Mouse (Mus musculus) embryonic facial prominence, embryonic 13.5 days (tissue): Measurements from ENCODE around the gene Med26. TPM values are rescaled to one million over a fixed set of nuclear protein-coding genes. Genes with fewer than 3 reads are reported as not detected.

Experiments used
- ATAC-seq: fragments of 200-750 bp; cut with Nextera tagmentation; 2 replicates; pipeline ENCODE4 v1.8.0; 2017; ENCODE audit warnings: low read depth; ENCODE audit not compliant: insufficient number of reproducible peaks, insufficient read depth, low FRiP score, low TSS enrichment
- H3K27ac ChIP-seq: fragments of 300-500 bp; sonication (generic); 2 replicates; pipeline ENCODE4 v1.5.1; 2015; ENCODE audit warnings: moderate library complexity, mild to moderate bottlenecking, inconsistent platforms
- H3K27me3 ChIP-seq: fragments of 300-500 bp; sonication (generic); 2 replicates; pipeline ENCODE4 v1.6.1; 2015; ENCODE audit warnings: mild to moderate bottlenecking, inconsistent platforms
- H3K36me3 ChIP-seq: fragments of 300-500 bp; sonication (generic); 2 replicates; pipeline ENCODE4 v1.6.1; 2015; ENCODE audit warnings: mild to moderate bottlenecking, inconsistent platforms
- H3K4me1 ChIP-seq: fragments of 300-500 bp; sonication (generic); 2 replicates; pipeline ENCODE4 v1.6.1; 2015; ENCODE audit warnings: inconsistent platforms
- H3K4me2 ChIP-seq: fragments of 300-500 bp; sonication (generic); 2 replicates; pipeline ENCODE4 v1.6.1; 2015; ENCODE audit warnings: moderate library complexity, mild to moderate bottlenecking, inconsistent platforms
- H3K4me3 ChIP-seq: fragments of 300-500 bp; sonication (generic); 2 replicates; pipeline ENCODE4 v1.5.1; 2015; ENCODE audit warnings: mild to moderate bottlenecking, inconsistent platforms
- H3K9ac ChIP-seq: fragments of 300-500 bp; sonication (generic); 2 replicates; pipeline ENCODE4 v1.6.1; 2015; ENCODE audit warnings: mild to moderate bottlenecking, inconsistent platforms
- H3K9me3 ChIP-seq: fragments of 300-500 bp; sonication (generic); 2 replicates; pipeline ENCODE4 v1.6.1; 2016; ENCODE audit warnings: inconsistent platforms
- WGBS: fragments of 180-500 bp; shearing (Covaris S2); methylation state at CpG from one replicate; pipeline ENCODE4 v1.1.7; 2015; ENCODE audit warnings: mixed read lengths; 5-methylcytosine and 5-hydroxymethylcytosine counted together
- polyA plus RNA-seq: library from polyadenylated mRNA; unstranded; fragments of >200 nt; fragmentation: Nextera tagmentation; extraction: Ambion mirVana; gene quantifications from 2 replicates; pipeline ENCODE4 v1.2.1, GENCODE M21; 2015

The Med26 gene
- polyA plus RNA-seq, 1 experiment from 2014 or later = 20.4 TPM

GRCm38 (mm10) chr8:72499521-72500284, 48.4 kb downstream of the Med26 start:
- Histone ChIP-seq H3K4me1 (peaks cover 7% of the 10 kb centered on the region), H3K27me3 (no peaks in the 10 kb centered on the region), H3K9ac (no peak overlapping the region), H3K4me3 (no peak overlapping the region), H3K4me2 (no peak overlapping the region), H3K9me3 (no peaks in the 10 kb centered on the region), H3K27ac (no peak overlapping the region), H3K36me3 (peaks cover 49% of the 10 kb centered on the region)
- 94% methylated on average over 2 of the region's 2 CpGs for WGBS
- no peak for ATAC-seq

- Histone ChIP-seq H3K4me2 (no peak overlapping the region), H3K4me1 (peaks cover 7% of the 10 kb centered on the region), H3K27ac (no peak overlapping the region), H3K9me3 (no peaks in the 10 kb centered on the region), H3K27me3 (no peaks in the 10 kb centered on the region), H3K36me3 (peaks cover 49% of the 10 kb centered on the region), H3K4me3 (no peak overlapping the region), H3K9ac (no peak overlapping the region)
- ATAC-seq = no peak
- WGBS = 87% methylated on average over 4 of the region's 4 CpGs
Observed at GRCm38 (mm10) chr8:72498527-72498926, 49.5 kb downstream of the Med26 start.

GRCm38 (mm10) chr8:72497911-72498310, 50.2 kb downstream of the Med26 start:
- no peak overlapping the region for H3K4me3 ChIP-seq
- peaks cover 49% of the 10 kb centered on the region for H3K36me3 ChIP-seq
- no peak overlapping the region for H3K27ac ChIP-seq
- WGBS = 68% methylated on average over 1 of the region's 1 CpGs
- H3K4me2 ChIP-seq = no peak overlapping the region
- H3K9ac ChIP-seq = no peak overlapping the region
- H3K27me3 ChIP-seq = no peaks in the 10 kb centered on the region
- H3K9me3 ChIP-seq = no peaks in the 10 kb centered on the region
- peaks cover 10% of the 10 kb centered on the region for H3K4me1 ChIP-seq
- no peak for ATAC-seq

- H3K9me3 ChIP-seq = no peaks in the 10 kb centered on the region
- no peak overlapping the region for H3K4me2 ChIP-seq
- H3K36me3 ChIP-seq = peaks cover 43% of the 10 kb centered on the region
- H3K4me3 ChIP-seq = no peak overlapping the region
- ATAC-seq = no peak
- H3K4me1 ChIP-seq = peaks cover 15% of the 10 kb centered on the region
- H3K27ac ChIP-seq = no peak overlapping the region
- no peaks in the 10 kb centered on the region for H3K27me3 ChIP-seq
- 89% methylated on average over 19 of the region's 19 CpGs for WGBS
- no peak overlapping the region for H3K9ac ChIP-seq
Observed at GRCm38 (mm10) chr8:72496217-72496616, 51.9 kb downstream of the Med26 start.

GRCm38 (mm10) chr8:72495411-72496111, 52.5 kb downstream of the Med26 start:
- ATAC-seq = no peak
- WGBS = 84% methylated on average over 23 of the region's 23 CpGs
- no peak overlapping the region for H3K4me2 ChIP-seq

GRCm38 (mm10) chr8:72493381-72493780, 54.7 kb downstream of the Med26 start:
- H3K9ac ChIP-seq = peak overlapping the region; percentile 80
- WGBS = 11% methylated on average over 8 of the region's 8 CpGs
- H3K4me1 ChIP-seq = peaks cover 27% of the 10 kb centered on the region
- H3K27ac ChIP-seq = peak overlapping the region; percentile 80
- peaks cover 52% of the 10 kb centered on the region for H3K36me3 ChIP-seq
- H3K9me3 ChIP-seq = no peaks in the 10 kb centered on the region
- H3K4me3 ChIP-seq = peak overlapping the region; percentile 98
- H3K27me3 ChIP-seq = no peaks in the 10 kb centered on the region
- peak overlapping the region; percentile 82 for H3K4me2 ChIP-seq
- no peak for ATAC-seq

More at GRCm38 (mm10) chr8:72495411-72496111, 52.5 kb downstream of the Med26 start:
- Histone ChIP-seq H3K9me3 (no peaks in the 10 kb centered on the region), H3K27me3 (no peaks in the 10 kb centered on the region), H3K4me1 (peaks cover 22% of the 10 kb centered on the region), H3K36me3 (peaks cover 43% of the 10 kb centered on the region), H3K27ac (no peak overlapping the region), H3K4me3 (no peak overlapping the region), H3K9ac (0 out of 2 replicates have a peak overlapping the region, but pooled peaks have one; percentile 3)

GRCm38 (mm10) chr8:72492622-72493081, 55.4 kb downstream of the Med26 start:
- Histone ChIP-seq H3K4me2 (peak overlapping the region; percentile 82), H3K27me3 (no peaks in the 10 kb centered on the region), H3K4me3 (peak overlapping the region; percentile 98), H3K9me3 (no peaks in the 10 kb centered on the region), H3K36me3 (peaks cover 59% of the 10 kb centered on the region), H3K4me1 (peaks cover 27% of the 10 kb centered on the region), H3K27ac (peak overlapping the region; percentile 80), H3K9ac (peak overlapping the region; percentile 91)
- peak; percentile 98 for ATAC-seq
- WGBS = under 1% methylated on average over 51 of the region's 56 CpGs

- peak within 1 kb of the TSS; percentile 80 for H3K27ac ChIP-seq
- peak within 1 kb of the TSS; percentile 82 for H3K4me2 ChIP-seq
- H3K4me1 ChIP-seq = peaks cover 27% of the 10 kb centered on the region
- ATAC-seq = peak; percentile 50
- no peaks in the 10 kb centered on the region for H3K9me3 ChIP-seq
- H3K36me3 ChIP-seq = peaks cover 59% of the 10 kb centered on the region
- peak within 1 kb of the TSS; percentile 98 for H3K4me3 ChIP-seq
- WGBS = under 1% methylated on average over 70 of the region's 98 CpGs
- H3K9ac ChIP-seq = peak within 1 kb of the TSS; percentile 91
- no peaks in the 10 kb centered on the region for H3K27me3 ChIP-seq
Observed at GRCm38 (mm10) chr8:72491680-72492621, 56.1 kb downstream of the Med26 start, which contains the start of gene Slc35e1. Gene Slc35e1, minus strand, starts transcription at chr8:72492614.

GRCm38 (mm10) chr8:72491017-72491416, 57.1 kb downstream of the Med26 start:
- no peak for ATAC-seq
- Histone ChIP-seq H3K4me1 (peaks cover 27% of the 10 kb centered on the region), H3K36me3 (peaks cover 59% of the 10 kb centered on the region), H3K4me3 (peak overlapping the region; percentile 98), H3K4me2 (peak overlapping the region; percentile 82), H3K27ac (no peak overlapping the region), H3K9me3 (no peaks in the 10 kb centered on the region), H3K27me3 (no peaks in the 10 kb centered on the region), H3K9ac (peak overlapping the region; percentile 91)
- WGBS = 82% methylated on average over 2 of the region's 2 CpGs

- Histone ChIP-seq H3K36me3 (peaks cover 76% of the 10 kb centered on the region), H3K27ac (no peak overlapping the region), H3K9me3 (no peaks in the 10 kb centered on the region), H3K4me3 (no peak overlapping the region), H3K4me2 (no peak overlapping the region), H3K9ac (no peak overlapping the region), H3K27me3 (no peaks in the 10 kb centered on the region), H3K4me1 (peaks cover 17% of the 10 kb centered on the region)
- no peak for ATAC-seq
Observed at GRCm38 (mm10) chr8:72487014-72487413, 61.1 kb downstream of the Med26 start.
